Mouse (Mus musculus) limb, embryonic 11.5 days (tissue): ENCODE measurements at regions not wholly inside any gene's neighbourhood (a gene's known extent, or its start where the extent isn't known, plus 50 kb on each side); places are given as distances from the start of the nearest gene placed in this dataset.

Experiments
- ATAC-seq: fragments of 200-750 bp; cut with Nextera tagmentation; 2 replicates; pipeline ENCODE4 v1.8.0; 2017; ENCODE audit warnings: low read depth; ENCODE audit not compliant: insufficient number of reproducible peaks, low FRiP score, low TSS enrichment
- DNase-seq: peaks from one replicate; pipeline ENCODE4 v3.0.0-alpha.2; 2015; ENCODE audit warnings: low spot score
- H3K27ac ChIP-seq: fragments of 300-500 bp; sonication (generic); replicated peaks from 2 replicates; pipeline ENCODE4 v1.5.1; 2014; ENCODE audit warnings: low read depth, mild to moderate bottlenecking, low read length
- H3K27me3 ChIP-seq: fragments of 300-500 bp; sonication (generic); 2 replicates; pipeline ENCODE4 v1.6.1; 2014; ENCODE audit warnings: mild to moderate bottlenecking, low read length, mixed read lengths; ENCODE audit not compliant: control insufficient read depth, insufficient read depth
- H3K36me3 ChIP-seq: fragments of 300-500 bp; sonication (generic); 2 replicates; pipeline ENCODE4 v1.6.1; 2014; ENCODE audit warnings: mild to moderate bottlenecking, low read length, moderate library complexity, mixed read lengths; ENCODE audit not compliant: control insufficient read depth, insufficient read depth
- H3K4me1 ChIP-seq: fragments of 300-500 bp; sonication (generic); 2 replicates; pipeline ENCODE4 v1.6.1; 2014; ENCODE audit warnings: low read length, mixed read lengths; ENCODE audit not compliant: control insufficient read depth, insufficient read depth
- H3K4me2 ChIP-seq: fragments of 300-500 bp; sonication (generic); 2 replicates; pipeline ENCODE4 v1.6.1; 2014; ENCODE audit warnings: low read depth, mild to moderate bottlenecking, moderate library complexity; ENCODE audit not compliant: severe bottlenecking
- H3K4me3 ChIP-seq: fragments of 300-500 bp; sonication (generic); 2 replicates; pipeline ENCODE4 v1.5.1; 2014; ENCODE audit warnings: low read depth, low read length
- H3K9ac ChIP-seq: fragments of 300-500 bp; sonication (generic); 2 replicates; pipeline ENCODE4 v1.6.1; 2014; ENCODE audit warnings: mild to moderate bottlenecking, low read length
- H3K9me3 ChIP-seq: fragments of 300-500 bp; sonication (generic); 2 replicates; pipeline ENCODE4 v1.6.1; 2016; ENCODE audit warnings: low read length; ENCODE audit not compliant: control insufficient read depth
- WGBS: fragments of 180-500 bp; shearing (Covaris S2); extraction: QIAGEN DNeasy Blood & Tissue Kit; methylation state at CpG from one replicate; pipeline ENCODE4 v1.1.7; 2014; 5-methylcytosine and 5-hydroxymethylcytosine counted together

GRCm38 (mm10) chr7:98783521-98783920 is 51.4 kb upstream of the Wnt11 start:
- Histone ChIP-seq H3K9ac (no peak overlapping the region), H3K4me1 (peaks cover 22% of the 10 kb centered on the region), H3K4me2 (no peak overlapping the region), H3K4me3 (no peak overlapping the region), H3K27ac (no peak overlapping the region), H3K9me3 (no peaks in the 10 kb centered on the region), H3K36me3 (no peaks in the 10 kb centered on the region), H3K27me3 (no peaks in the 10 kb centered on the region; the same call in 1 of the 2 replicates)
- 71% methylated on average over 5 of the region's 5 CpGs for WGBS
- no peak for ATAC-seq
- no peak for DNase-seq

GRCm38 (mm10) chr7:98783954-98784353 is 51.0 kb upstream of the Wnt11 start:
- H3K4me2 ChIP-seq = peak overlapping the region; percentile 15; the same call in 1 of the 2 replicates

GRCm38 (mm10) chr7:98784369-98784931 is 50.5 kb upstream of the Wnt11 start:
- H3K9ac ChIP-seq = peak overlapping the region; percentile 22; the same call in 1 of the 2 replicates

More at GRCm38 (mm10) chr7:98783954-98784353, 51.0 kb upstream of the Wnt11 start:
- no peaks in the 10 kb centered on the region for H3K36me3 ChIP-seq
- no peaks in the 10 kb centered on the region for H3K9me3 ChIP-seq
- no peak for DNase-seq
- H3K4me1 ChIP-seq = peaks cover 22% of the 10 kb centered on the region
- peak overlapping the region; percentile 75 for H3K27ac ChIP-seq
- peak overlapping the region; percentile 22; the same call in 1 of the 2 replicates for H3K9ac ChIP-seq
- WGBS = 31% methylated on average over 7 of the region's 7 CpGs
- ATAC-seq = peak; percentile 15; the same call in 1 of the 2 replicates
- no peaks in the 10 kb centered on the region for H3K27me3 ChIP-seq
- no peak overlapping the region for H3K4me3 ChIP-seq

More at GRCm38 (mm10) chr7:98784369-98784931, 50.5 kb upstream of the Wnt11 start:
- H3K4me2 ChIP-seq = peak overlapping the region; percentile 16
- ATAC-seq (peak; percentile 75), DNase-seq (peak; percentile 83)
- no peaks in the 10 kb centered on the region for H3K9me3 ChIP-seq
- WGBS = 12% methylated on average over 15 of the region's 15 CpGs
- H3K36me3 ChIP-seq = no peaks in the 10 kb centered on the region
- H3K4me1 ChIP-seq = peaks cover 22% of the 10 kb centered on the region
- H3K27ac ChIP-seq = peak overlapping the region; percentile 75
- no peaks in the 10 kb centered on the region for H3K27me3 ChIP-seq
- no peak overlapping the region for H3K4me3 ChIP-seq
